Mouse (Mus musculus) myocyte (in vitro differentiated cells): ENCODE data around the gene Zfp956. TPM values are rescaled to one million over a fixed set of nuclear protein-coding genes. Genes with fewer than 3 reads are reported as not detected.
A peak's percentile ranks its signal among the peaks of the same experiment; 100 is the strongest.

Experiments used
- H3K27me3 ChIP-seq: one replicate; pipeline ENCODE4 v1.6.1; 2011; ENCODE audit not compliant: control insufficient read depth, insufficient read depth, insufficient read length
- H3K36me3 ChIP-seq: one replicate; pipeline ENCODE4 v1.6.1; 2011; ENCODE audit not compliant: control insufficient read depth, insufficient read depth
- H3K4me2 ChIP-seq: one replicate; pipeline ENCODE4 v1.6.1; 2011; ENCODE audit warnings: low read depth, control low read depth
- H3K4me3 ChIP-seq: one replicate; pipeline ENCODE4 v1.5.1; 2011; ENCODE audit warnings: mild to moderate bottlenecking, control low read depth, moderate library complexity
- H3K79me2 ChIP-seq: one replicate; pipeline ENCODE4 v1.6.1; 2011; ENCODE audit not compliant: control insufficient read depth, insufficient read depth
- H3ac ChIP-seq: one replicate; pipeline ENCODE4 v1.6.1; 2011; ENCODE audit not compliant: control insufficient read depth, insufficient read length
- CEBPB ChIP-seq: IDR thresholded peaks from 2 replicates; pipeline ENCODE4 v1.6.1; 2011; ENCODE audit warnings: mild to moderate bottlenecking, moderate library complexity; ENCODE audit not compliant: poor library complexity, insufficient read depth, severe bottlenecking
- E2F4 ChIP-seq: IDR thresholded peaks from one replicate; pipeline ENCODE4 v1.6.1; 2011; ENCODE audit warnings: mild to moderate bottlenecking, control low read depth, moderate library complexity; ENCODE audit not compliant: insufficient read depth
- MAX ChIP-seq: IDR thresholded peaks from one replicate; pipeline ENCODE4 v1.6.1; 2011; ENCODE audit warnings: low read depth, mild to moderate bottlenecking, control low read depth
- MYOD1 ChIP-seq, 3 experiments: IDR thresholded peaks; one replicate each; pipeline ENCODE4 v1.6.1; 2011; ENCODE audit warnings: control low read depth in 2 of 3, low read depth in 2 of 3, mild to moderate bottlenecking in 2 of 3, moderate library complexity in 1 of 3; ENCODE audit not compliant: insufficient read length in 2 of 3, control insufficient read depth in 1 of 3
- MYOG ChIP-seq, 3 experiments: IDR thresholded peaks; one replicate each; pipeline ENCODE4 v1.6.1; 2011; ENCODE audit warnings: control low read depth in 2 of 3, low read depth in 2 of 3, mild to moderate bottlenecking in 2 of 3; ENCODE audit not compliant: insufficient read length in 2 of 3, control insufficient read depth in 1 of 3, insufficient read depth in 1 of 3
- POLR2A ChIP-seq: IDR thresholded peaks from one replicate; pipeline ENCODE4 v1.6.1; 2011; ENCODE audit warnings: low read depth, mild to moderate bottlenecking, control low read depth, moderate library complexity; ENCODE audit not compliant: insufficient read length
- POLR2AphosphoS2 ChIP-seq: IDR thresholded peaks from one replicate; pipeline ENCODE4 v1.6.1; 2011; ENCODE audit warnings: low read depth, control low read depth; ENCODE audit not compliant: insufficient read length
- REST ChIP-seq: IDR thresholded peaks from one replicate; pipeline ENCODE4 v1.6.1; 2011; ENCODE audit warnings: mild to moderate bottlenecking, control low read depth, moderate library complexity; ENCODE audit not compliant: insufficient read depth, insufficient read length
- SRF ChIP-seq: IDR thresholded peaks from one replicate; pipeline ENCODE4 v1.6.1; 2011; ENCODE audit warnings: low read depth; ENCODE audit not compliant: control insufficient read depth, insufficient read length
- TCF12 ChIP-seq: IDR thresholded peaks from one replicate; pipeline ENCODE4 v1.6.1; 2011; ENCODE audit warnings: mild to moderate bottlenecking, control low read depth; ENCODE audit not compliant: poor library complexity, insufficient read depth, severe bottlenecking
- TCF3 ChIP-seq: IDR thresholded peaks from one replicate; pipeline ENCODE4 v1.6.1; 2011; ENCODE audit warnings: low read depth, control low read depth; ENCODE audit not compliant: insufficient read length
- USF1 ChIP-seq: IDR thresholded peaks from one replicate; pipeline ENCODE4 v1.6.1; 2011; ENCODE audit warnings: low read depth, mild to moderate bottlenecking, control low read depth, moderate library complexity
- polyA plus RNA-seq: library from polyadenylated mRNA; unstranded; fragments of >200 nt; fragmentation: generic; extraction: Trizol; gene quantifications from one replicate; pipeline ENCODE4 v1.2.1, GENCODE M21; 2012; ENCODE audit warnings: missing spikeins

Zfp956 gene
- polyA plus RNA-seq, 1 experiment, result 1.5 TPM

- no peak overlapping the region for H3K4me3 ChIP-seq
- H3K36me3 ChIP-seq, result no peaks in the 10 kb centered on the region
- TF ChIP-seq TCF12 (no peak), SRF (no peak), MYOD1 (IDR thresholded peaks at IDR 0.05; ENCODE audit: control insufficient read depth in 1 of 3, insufficient read length in 2 of 3, low read depth in 2 of 3) (no peak), TCF3 (no peak), MAX (no peak), CEBPB (no peak), POLR2A (no peak), POLR2AphosphoS2 (no peak), E2F4 (no peak), REST (no peak)
- H3ac ChIP-seq, result no peak overlapping the region
- H3K4me2 ChIP-seq, result no peak overlapping the region
- no peaks in the 10 kb centered on the region for H3K79me2 ChIP-seq
- no peaks in the 10 kb centered on the region for H3K27me3 ChIP-seq
These were observed 9.5 kb upstream of the Zfp956 start for GRCm38 (mm10) chr6:47943721-47944120.

GRCm38 (mm10) chr6:47947388-47947787 is 5.8 kb upstream of the Zfp956 start:
- no peak overlapping the region for H3K4me3 ChIP-seq
- H3K27me3 ChIP-seq, result no peaks in the 10 kb centered on the region
- no peaks in the 10 kb centered on the region for H3K79me2 ChIP-seq
- H3K4me2 ChIP-seq, result no peak overlapping the region
- no peak overlapping the region for H3ac ChIP-seq
- no peaks in the 10 kb centered on the region for H3K36me3 ChIP-seq
- TF ChIP-seq USF1 (no peak), MYOG (IDR thresholded peaks at IDR 0.05; ENCODE audit: control insufficient read depth in 1 of 3, insufficient read depth in 1 of 3, insufficient read length in 2 of 3, low read depth in 2 of 3) (no peak), SRF (no peak), MYOD1 (IDR thresholded peaks at IDR 0.05; ENCODE audit: control insufficient read depth in 1 of 3, insufficient read length in 2 of 3, low read depth in 2 of 3) (no peak), CEBPB (no peak), MAX (no peak), E2F4 (no peak)

- no peak for TF ChIP-seq MYOG (IDR thresholded peaks at IDR 0.05; ENCODE audit: control insufficient read depth in 1 of 3, insufficient read depth in 1 of 3, insufficient read length in 2 of 3, low read depth in 2 of 3)
- no peak for TF ChIP-seq CEBPB
- no peak for TF ChIP-seq USF1
- no peak for TF ChIP-seq TCF12
- TF ChIP-seq SRF, result no peak
- TF ChIP-seq TCF3, result no peak
- no peak for TF ChIP-seq E2F4
- TF ChIP-seq MAX, result no peak
- no peak for TF ChIP-seq POLR2AphosphoS2
- TF ChIP-seq MYOD1 (IDR thresholded peaks at IDR 0.05; ENCODE audit: control insufficient read depth in 1 of 3, insufficient read length in 2 of 3, low read depth in 2 of 3), result no peak
- Histone ChIP-seq H3K36me3 (no peaks in the 10 kb centered on the region), H3ac (no peak overlapping the region), H3K4me2 (no peak overlapping the region), H3K79me2 (no peaks in the 10 kb centered on the region), H3K4me3 (peak overlapping the region; percentile 54), H3K27me3 (no peaks in the 10 kb centered on the region)
These were observed 1.2 kb downstream of the Zfp956 start for GRCm38 (mm10) chr6:47954425-47954824.

- Histone ChIP-seq H3K4me2 (no peak overlapping the region), H3K4me3 (no peak overlapping the region), H3K36me3 (no peaks in the 10 kb centered on the region), H3K27me3 (no peaks in the 10 kb centered on the region), H3K79me2 (no peaks in the 10 kb centered on the region), H3ac (no peak overlapping the region)
- TF ChIP-seq E2F4, result no peak
- no peak for TF ChIP-seq POLR2A
- no peak for TF ChIP-seq CEBPB
- no peak for TF ChIP-seq POLR2AphosphoS2
- TF ChIP-seq REST, result no peak
- no peak for TF ChIP-seq USF1
- no peak for TF ChIP-seq MYOD1 (IDR thresholded peaks at IDR 0.05; ENCODE audit: control insufficient read depth in 1 of 3, insufficient read length in 2 of 3, low read depth in 2 of 3)
- TF ChIP-seq TCF12, result no peak
- no peak for TF ChIP-seq MYOG (IDR thresholded peaks at IDR 0.05; ENCODE audit: control insufficient read depth in 1 of 3, insufficient read depth in 1 of 3, insufficient read length in 2 of 3, low read depth in 2 of 3)
- no peak for TF ChIP-seq SRF
- no peak for TF ChIP-seq TCF3
- TF ChIP-seq MAX, result no peak
These were observed 4.6 kb downstream of the Zfp956 start for GRCm38 (mm10) chr6:47957816-47958215.

- H3K4me3 ChIP-seq, result no peak overlapping the region
- H3K27me3 ChIP-seq, result no peaks in the 10 kb centered on the region
- no peak overlapping the region for H3K4me2 ChIP-seq
- TF ChIP-seq E2F4 (no peak), CEBPB (no peak), POLR2AphosphoS2 (no peak), TCF12 (no peak), MAX (no peak), MYOD1 (IDR thresholded peaks at IDR 0.05; ENCODE audit: control insufficient read depth in 1 of 3, insufficient read length in 2 of 3, low read depth in 2 of 3) (no peak), TCF3 (no peak), REST (no peak), USF1 (no peak), MYOG (IDR thresholded peaks at IDR 0.05; ENCODE audit: control insufficient read depth in 1 of 3, insufficient read depth in 1 of 3, insufficient read length in 2 of 3, low read depth in 2 of 3) (no peak), POLR2A (no peak), SRF (no peak)
- H3K79me2 ChIP-seq, result no peaks in the 10 kb centered on the region
- no peak overlapping the region for H3ac ChIP-seq
- no peaks in the 10 kb centered on the region for H3K36me3 ChIP-seq
These were observed 7.7 kb downstream of the Zfp956 start for GRCm38 (mm10) chr6:47960685-47961421.
